Mouse (Mus musculus) embryonic facial prominence, embryonic 10.5 days (tissue): Measurements from ENCODE around the gene Myrfl. TPM values are rescaled to one million over a fixed set of nuclear protein-coding genes. Genes with fewer than 3 reads are reported as not detected.

Experiments used
- DNase-seq: peaks from one replicate; pipeline ENCODE4 v3.0.0-alpha.2; 2017; ENCODE audit warnings: low spot score
- H3K27ac ChIP-seq: fragments of 300-500 bp; sonication (generic); replicated peaks from 2 replicates; pipeline ENCODE4 v1.5.1; 2016; ENCODE audit warnings: mild to moderate bottlenecking
- H3K27me3 ChIP-seq: fragments of 300-500 bp; sonication (generic); replicated peaks from 2 replicates; pipeline ENCODE4 v1.6.1; 2016; ENCODE audit warnings: low read depth, mild to moderate bottlenecking; ENCODE audit not compliant: poor library complexity, severe bottlenecking
- H3K36me3 ChIP-seq: fragments of 300-500 bp; sonication (generic); replicated peaks from 2 replicates; pipeline ENCODE4 v1.6.1; 2016; ENCODE audit warnings: mild to moderate bottlenecking, moderate library complexity
- H3K4me1 ChIP-seq: fragments of 300-500 bp; sonication (generic); 2 replicates; pipeline ENCODE4 v1.6.1; 2016
- H3K4me3 ChIP-seq: fragments of 300-500 bp; sonication (generic); 2 replicates; pipeline ENCODE4 v1.5.1; 2016; ENCODE audit warnings: mild to moderate bottlenecking, moderate library complexity
- H3K9me3 ChIP-seq: fragments of 300-500 bp; sonication (generic); 2 replicates; pipeline ENCODE4 v1.6.1; 2016; ENCODE audit warnings: mild to moderate bottlenecking
- WGBS: fragments of 180-500 bp; shearing (Covaris S2); methylation state at CpG from one replicate; pipeline ENCODE4 v1.1.7; 2016; 5-methylcytosine and 5-hydroxymethylcytosine counted together
- polyA plus RNA-seq: library from polyadenylated mRNA; unstranded; fragments of >200 nt; fragmentation: Nextera tagmentation; extraction: Ambion mirVana; gene quantifications from 2 replicates; pipeline ENCODE4 v1.2.1, GENCODE M21; 2016

Myrfl gene
- polyA plus RNA-seq, 1 experiment from 2014 or later: 0.16 TPM

DNA sequence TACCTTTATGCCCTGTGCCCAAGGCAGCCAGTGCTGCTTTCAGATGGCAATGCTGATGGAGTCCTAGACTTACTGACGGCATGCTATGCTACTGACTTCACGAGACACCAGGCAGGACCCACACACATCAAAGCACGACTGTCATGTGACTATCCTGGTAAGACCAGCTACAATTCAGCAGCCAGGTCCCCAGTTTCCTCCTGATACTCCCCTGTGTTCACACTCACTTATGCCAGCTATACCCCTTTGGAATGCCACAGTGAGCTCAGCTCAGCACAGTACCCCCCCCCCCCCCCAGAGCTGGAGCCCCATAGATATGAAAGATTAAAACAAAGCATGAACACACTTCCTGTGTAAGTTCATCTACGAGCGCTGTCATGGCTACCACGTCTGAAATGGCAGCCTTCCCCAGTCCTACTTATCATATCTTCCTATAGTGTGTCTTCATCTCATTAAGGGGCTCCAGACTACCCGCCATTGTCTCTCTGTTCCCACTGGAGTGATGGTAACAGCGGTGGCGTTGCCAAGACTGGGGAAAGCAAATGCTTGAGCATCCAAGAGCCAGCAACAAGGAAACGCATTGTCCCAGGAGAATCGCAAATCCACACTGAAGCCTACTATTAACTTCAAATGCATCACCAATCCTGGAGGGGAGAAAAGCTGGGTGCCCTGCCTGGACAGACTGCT lies 43.4 kb downstream of the Myrfl start:
- Histone ChIP-seq H3K27ac (no peak overlapping the region), H3K4me1 (peaks cover 6% of the 10 kb centered on the region), H3K9me3 (no peaks in the 10 kb centered on the region), H3K4me3 (no peak overlapping the region), H3K27me3 (no peaks in the 10 kb centered on the region), H3K36me3 (no peaks in the 10 kb centered on the region)
- WGBS: 87% methylated on average over 11 of the region's 11 CpGs
- DNase-seq: no peak

DNA sequence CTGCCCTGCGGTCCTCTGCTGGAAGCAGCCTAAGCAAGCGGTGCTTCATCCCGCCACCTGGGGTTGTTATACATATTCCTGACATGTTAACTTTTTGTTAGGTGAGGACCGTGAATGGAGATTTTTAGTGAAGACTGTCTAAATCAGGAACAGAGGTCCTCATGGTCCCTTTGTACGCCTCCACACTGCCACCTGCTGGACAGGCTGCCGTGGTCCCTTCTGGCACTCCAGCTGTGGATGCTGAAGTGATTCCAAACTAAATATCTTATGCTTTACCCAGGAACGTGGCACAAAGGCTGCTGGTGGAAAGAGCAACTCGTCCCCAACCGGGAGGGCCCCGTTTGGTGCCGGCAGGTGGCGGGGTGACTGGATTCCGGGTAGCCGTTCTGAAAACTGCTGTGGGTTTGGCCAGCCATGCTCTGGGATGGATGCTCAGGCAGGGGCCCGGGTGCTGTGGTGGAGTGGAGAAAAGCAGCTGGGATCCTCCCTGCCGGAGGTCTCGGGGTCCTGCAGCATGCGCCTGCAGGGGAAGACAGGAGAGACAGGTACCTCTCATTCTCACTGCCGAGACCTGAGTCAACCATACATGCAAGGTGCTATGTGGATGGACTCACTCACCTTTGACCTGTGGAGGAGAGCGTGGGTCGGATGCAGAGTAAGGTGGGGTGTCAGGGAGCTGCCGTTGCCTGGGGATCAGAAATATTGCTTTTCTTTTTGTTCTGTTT lies 47.8 kb downstream of the Myrfl start:
- Histone ChIP-seq H3K4me3 (peak overlapping the region; percentile 36; the same call in 1 of the 2 replicates), H3K36me3 (no peaks in the 10 kb centered on the region), H3K4me1 (peaks cover 6% of the 10 kb centered on the region), H3K27ac (peak overlapping the region; percentile 48), H3K27me3 (no peaks in the 10 kb centered on the region; the same call in 1 of the 2 replicates), H3K9me3 (no peaks in the 10 kb centered on the region)
- WGBS: 24% methylated on average over 22 of the region's 22 CpGs
- peak; percentile 87 for DNase-seq

DNA sequence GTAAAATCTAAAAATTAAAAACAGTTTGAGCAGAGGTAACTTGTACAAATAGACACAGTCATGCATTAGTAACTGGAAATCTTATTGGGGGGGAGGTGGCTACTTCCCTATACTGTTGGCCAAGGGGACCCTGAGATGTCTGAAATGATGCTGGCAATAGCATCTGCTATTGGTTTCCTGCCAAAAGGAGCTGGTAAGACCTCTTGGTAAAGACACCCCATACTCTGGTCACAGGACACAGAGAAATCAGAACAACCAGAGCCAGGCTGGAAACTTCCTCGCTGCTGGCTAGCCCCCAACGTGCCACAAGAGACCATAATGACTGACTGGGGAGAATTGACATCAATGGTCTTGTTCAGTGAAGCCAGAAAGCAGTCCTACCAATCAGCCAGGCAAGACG lies 55.2 kb downstream of the Myrfl start:
- Histone ChIP-seq H3K27ac (no peak overlapping the region), H3K27me3 (no peaks in the 10 kb centered on the region), H3K9me3 (no peaks in the 10 kb centered on the region), H3K4me1 (no peaks in the 10 kb centered on the region), H3K4me3 (no peak overlapping the region), H3K36me3 (no peaks in the 10 kb centered on the region)
- DNase-seq: no peak
- 71% methylated on average over 3 of the region's 3 CpGs for WGBS

DNA sequence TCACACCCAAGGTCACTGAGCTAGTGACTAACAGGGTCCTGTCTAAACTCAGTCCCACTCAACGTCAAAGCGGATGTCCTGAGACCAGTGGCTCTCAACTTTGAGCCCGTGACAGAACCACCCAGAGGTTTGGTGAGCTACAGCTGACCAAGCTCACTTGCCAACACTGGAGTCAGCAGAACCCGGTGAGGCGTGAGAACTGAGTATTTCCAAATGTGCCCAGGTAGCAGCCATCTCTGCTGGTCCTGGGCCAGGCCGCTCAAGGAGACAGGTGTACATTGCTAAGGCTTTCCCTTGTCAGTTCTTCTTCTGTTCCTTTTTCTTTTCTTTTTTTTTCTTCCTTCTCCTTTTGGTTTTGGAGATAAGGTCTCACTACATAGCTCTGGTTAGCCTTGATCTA lies 66.0 kb downstream of the Myrfl start:
- WGBS: 87% methylated on average over 6 of the region's 6 CpGs
- Histone ChIP-seq H3K27me3 (no peaks in the 10 kb centered on the region), H3K4me1 (peaks cover 18% of the 10 kb centered on the region), H3K27ac (no peak overlapping the region), H3K4me3 (no peak overlapping the region), H3K9me3 (no peaks in the 10 kb centered on the region), H3K36me3 (no peaks in the 10 kb centered on the region)
- no peak for DNase-seq

DNA sequence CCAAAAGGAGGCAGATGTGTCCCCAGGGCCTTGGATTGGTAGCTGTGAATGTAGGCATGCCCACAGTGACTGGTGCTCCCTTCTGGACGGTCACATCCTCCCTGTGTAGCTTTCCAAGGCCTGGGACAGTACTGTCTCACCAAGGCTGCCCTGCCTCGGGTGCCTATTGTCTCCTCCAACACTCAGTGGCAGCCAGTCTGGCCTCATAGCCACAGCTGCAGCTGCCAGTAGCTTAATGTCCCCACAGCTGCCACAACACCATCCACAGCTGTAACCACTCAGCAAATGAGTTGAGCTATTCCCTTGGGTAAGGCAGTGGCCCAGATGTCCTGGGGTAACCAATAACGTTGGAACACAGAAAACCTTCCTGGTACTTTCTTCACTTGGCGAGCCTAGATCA lies 68.6 kb downstream of the Myrfl start:
- H3K4me1 ChIP-seq: peaks cover 18% of the 10 kb centered on the region
- H3K4me3 ChIP-seq: no peak overlapping the region
- no peaks in the 10 kb centered on the region for H3K9me3 ChIP-seq
- WGBS: 32% methylated on average over 4 of the region's 4 CpGs
- peak overlapping the region; percentile 41; the same call in 1 of the 2 replicates for H3K27ac ChIP-seq
- DNase-seq: peak; percentile 48
- H3K27me3 ChIP-seq: no peaks in the 10 kb centered on the region
- no peaks in the 10 kb centered on the region for H3K36me3 ChIP-seq

DNA sequence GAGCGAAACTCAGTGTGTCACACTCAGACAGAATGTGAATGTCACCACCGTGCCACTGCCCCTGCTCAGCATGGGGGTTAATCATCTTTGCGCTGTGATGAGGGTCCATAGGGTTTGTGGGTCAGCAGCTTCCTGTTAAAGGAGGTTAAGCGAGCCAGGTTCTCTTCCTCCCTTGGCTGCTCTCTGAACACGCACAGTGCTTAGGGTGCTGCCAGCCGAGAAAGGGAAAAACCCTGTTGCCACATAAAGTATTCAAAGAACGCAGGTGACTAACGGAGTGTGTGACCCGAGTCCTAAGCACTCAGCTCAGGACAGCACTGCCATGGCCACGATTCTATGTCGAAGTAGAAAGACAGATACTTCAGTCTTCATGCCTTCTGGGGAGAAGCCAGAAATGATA lies 69.4 kb downstream of the Myrfl start:
- H3K27ac ChIP-seq: no peak overlapping the region
- WGBS: 89% methylated on average over 11 of the region's 11 CpGs
- H3K4me3 ChIP-seq: no peak overlapping the region
- DNase-seq: no peak
- no peaks in the 10 kb centered on the region for H3K36me3 ChIP-seq
- H3K4me1 ChIP-seq: peaks cover 18% of the 10 kb centered on the region
- H3K9me3 ChIP-seq: no peaks in the 10 kb centered on the region
- H3K27me3 ChIP-seq: no peaks in the 10 kb centered on the region

DNA sequence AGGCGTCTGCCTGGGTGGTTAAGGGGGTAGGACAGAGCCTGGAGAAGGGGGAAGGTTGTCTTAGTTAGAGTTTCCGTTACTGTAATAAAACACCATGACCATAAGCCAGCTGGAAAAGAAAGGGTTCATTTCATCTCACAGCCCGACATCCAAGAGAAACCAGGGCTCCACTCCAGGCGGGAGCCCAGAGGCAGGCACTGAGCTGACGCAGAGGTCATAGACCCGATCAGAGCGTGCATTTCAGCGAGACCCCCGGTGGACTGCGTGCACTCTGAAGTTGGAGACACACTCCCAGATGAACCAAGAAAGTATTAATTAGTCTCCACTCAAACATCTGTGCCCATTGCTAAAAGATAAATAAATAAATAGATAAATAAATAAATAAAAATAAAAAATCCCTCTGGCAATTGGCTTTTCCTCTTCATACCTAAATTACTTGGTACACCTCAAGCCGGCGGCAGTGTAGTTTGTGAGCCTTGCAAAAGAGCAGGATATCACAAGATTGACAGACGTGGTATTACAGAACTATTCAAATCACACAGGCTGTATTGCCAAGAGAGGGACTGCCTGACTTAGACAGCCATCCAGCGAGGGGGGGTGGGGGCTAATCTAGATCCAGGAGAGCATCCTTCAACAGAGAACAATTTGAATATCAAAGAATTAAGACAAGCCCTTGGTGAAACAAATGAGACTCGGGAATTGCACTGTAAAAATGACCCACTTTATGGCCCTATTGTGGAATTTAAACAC lies 81.2 kb downstream of the Myrfl start:
- Histone ChIP-seq H3K4me3 (no peak overlapping the region), H3K36me3 (no peaks in the 10 kb centered on the region), H3K4me1 (peaks cover 10% of the 10 kb centered on the region), H3K27me3 (no peaks in the 10 kb centered on the region), H3K9me3 (no peaks in the 10 kb centered on the region), H3K27ac (no peak overlapping the region)
- 44% methylated on average over 15 of the region's 15 CpGs for WGBS
- peak; percentile 30 for DNase-seq

DNA sequence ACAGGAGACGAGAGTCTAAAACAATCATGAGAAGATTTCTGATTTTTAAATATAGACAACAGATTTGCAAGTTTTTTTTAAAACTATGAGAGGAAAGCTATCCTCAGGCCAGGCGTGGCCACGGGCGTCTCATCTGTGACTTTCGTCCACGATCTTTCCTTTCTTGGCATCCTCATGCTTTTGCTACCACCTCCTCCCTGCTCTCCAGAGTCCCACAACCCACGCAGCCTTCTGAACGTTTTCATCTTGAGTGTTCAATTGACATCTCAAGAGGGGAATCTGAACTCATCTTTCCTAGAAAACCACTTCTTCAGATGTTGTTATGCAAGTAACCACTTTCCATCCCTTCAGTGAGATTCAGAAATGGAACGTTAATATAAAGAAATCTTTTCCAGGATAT lies 83.6 kb downstream of the Myrfl start:
- DNase-seq: no peak
- H3K9me3 ChIP-seq: no peaks in the 10 kb centered on the region
- no peak overlapping the region for H3K4me3 ChIP-seq
- H3K27me3 ChIP-seq: no peaks in the 10 kb centered on the region
- H3K36me3 ChIP-seq: no peaks in the 10 kb centered on the region
- 91% methylated on average over 9 of the region's 9 CpGs for WGBS
- H3K4me1 ChIP-seq: peaks cover 10% of the 10 kb centered on the region
- no peak overlapping the region for H3K27ac ChIP-seq

DNA sequence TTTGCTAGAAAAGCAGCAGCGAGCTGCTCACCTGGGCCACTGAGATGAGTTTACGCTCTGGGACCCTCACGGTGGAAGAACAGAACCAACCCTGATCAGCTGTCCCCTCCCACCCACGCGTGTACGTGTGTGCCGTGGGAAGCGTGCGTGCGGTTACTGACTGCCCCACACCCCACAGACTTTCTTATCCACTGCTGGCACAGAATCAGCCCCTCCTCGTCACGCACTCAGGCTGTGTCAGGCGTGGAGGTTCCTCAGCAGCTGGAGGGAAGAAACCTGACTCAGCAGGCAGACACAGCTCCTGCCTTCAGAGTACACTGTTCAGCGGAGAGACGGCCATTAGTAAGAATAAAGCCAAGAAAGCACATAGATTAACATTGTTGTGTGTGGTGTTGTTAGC lies 86.0 kb downstream of the Myrfl start:
- H3K27ac ChIP-seq: no peak overlapping the region
- no peaks in the 10 kb centered on the region for H3K36me3 ChIP-seq
- no peak overlapping the region for H3K4me3 ChIP-seq
- H3K4me1 ChIP-seq: peaks cover 9% of the 10 kb centered on the region
- H3K27me3 ChIP-seq: no peaks in the 10 kb centered on the region
- DNase-seq: no peak
- 94% methylated on average over 15 of the region's 15 CpGs for WGBS
- H3K9me3 ChIP-seq: no peaks in the 10 kb centered on the region

DNA sequence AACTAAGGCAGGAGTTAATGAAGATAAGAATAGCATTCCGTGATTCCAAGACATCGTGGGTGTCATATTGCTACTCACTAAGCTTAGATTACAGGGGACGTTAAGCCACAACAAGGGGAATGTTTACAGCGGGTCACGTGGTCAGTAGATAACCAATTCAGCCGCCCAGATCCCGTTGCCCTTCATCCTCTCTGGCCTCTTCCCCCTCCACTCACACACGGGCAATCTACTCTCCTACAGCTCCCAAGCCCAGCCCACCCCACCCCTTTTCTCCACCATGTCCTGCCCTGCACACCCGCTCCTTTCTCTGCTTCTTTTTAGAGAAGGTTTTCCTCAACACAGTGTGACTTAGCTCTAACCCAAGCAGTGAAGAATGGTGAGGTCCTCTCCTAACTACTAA lies 87.3 kb downstream of the Myrfl start:
- no peak for DNase-seq

DNA sequence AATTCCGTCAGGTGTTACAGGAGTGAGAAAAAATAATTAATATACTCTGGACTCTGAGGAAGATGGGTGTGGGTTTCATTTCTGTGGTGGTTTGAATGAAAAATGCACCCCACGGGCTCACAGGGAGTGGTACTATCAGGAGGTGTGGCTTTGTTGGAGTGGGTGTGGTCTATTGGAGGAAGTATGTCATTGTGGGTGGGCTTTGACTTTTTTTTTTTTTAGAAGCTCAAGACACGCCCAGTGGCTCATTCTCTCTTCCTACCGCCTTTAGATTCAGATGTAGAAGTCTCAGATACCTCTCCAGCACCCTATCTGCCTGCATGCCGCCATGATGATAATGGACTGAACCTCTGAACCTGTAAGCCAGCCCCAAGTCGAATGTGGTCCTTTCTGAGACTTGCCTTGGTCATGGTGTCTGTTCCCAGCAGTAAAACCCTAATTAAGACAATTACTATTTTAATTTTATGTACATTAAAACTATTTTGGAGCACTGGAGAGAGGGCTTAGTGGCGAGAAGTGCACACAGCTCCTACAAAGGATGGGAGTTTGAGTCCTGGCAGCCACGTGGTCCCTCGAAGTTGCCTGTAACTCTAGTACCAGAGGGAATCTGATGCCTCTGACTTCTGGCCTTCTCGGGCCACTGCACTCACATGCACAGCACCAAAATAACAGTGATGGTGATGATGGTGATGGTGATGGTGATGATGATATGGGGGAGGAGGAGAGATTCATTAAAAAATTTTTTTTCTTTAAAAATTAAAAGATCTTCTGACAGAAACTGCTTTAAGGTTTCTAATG lies 88.0 kb downstream of the Myrfl start:
- H3K27me3 ChIP-seq: no peaks in the 10 kb centered on the region
- H3K9me3 ChIP-seq: no peaks in the 10 kb centered on the region
- H3K36me3 ChIP-seq: no peaks in the 10 kb centered on the region
- no peak overlapping the region for H3K27ac ChIP-seq
- no peak for DNase-seq
- no peak overlapping the region for H3K4me3 ChIP-seq
- WGBS: 87% methylated on average over 10 of the region's 10 CpGs
- no peaks in the 10 kb centered on the region for H3K4me1 ChIP-seq

More for the DNA sequence above, 87.3 kb downstream of the Myrfl start:
- 81% methylated on average over 9 of the region's 9 CpGs for WGBS
- H3K27ac ChIP-seq: no peak overlapping the region
- no peaks in the 10 kb centered on the region for H3K9me3 ChIP-seq
- H3K36me3 ChIP-seq: no peaks in the 10 kb centered on the region
- no peaks in the 10 kb centered on the region for H3K27me3 ChIP-seq
- no peak overlapping the region for H3K4me3 ChIP-seq
- no peaks in the 10 kb centered on the region for H3K4me1 ChIP-seq

DNA sequence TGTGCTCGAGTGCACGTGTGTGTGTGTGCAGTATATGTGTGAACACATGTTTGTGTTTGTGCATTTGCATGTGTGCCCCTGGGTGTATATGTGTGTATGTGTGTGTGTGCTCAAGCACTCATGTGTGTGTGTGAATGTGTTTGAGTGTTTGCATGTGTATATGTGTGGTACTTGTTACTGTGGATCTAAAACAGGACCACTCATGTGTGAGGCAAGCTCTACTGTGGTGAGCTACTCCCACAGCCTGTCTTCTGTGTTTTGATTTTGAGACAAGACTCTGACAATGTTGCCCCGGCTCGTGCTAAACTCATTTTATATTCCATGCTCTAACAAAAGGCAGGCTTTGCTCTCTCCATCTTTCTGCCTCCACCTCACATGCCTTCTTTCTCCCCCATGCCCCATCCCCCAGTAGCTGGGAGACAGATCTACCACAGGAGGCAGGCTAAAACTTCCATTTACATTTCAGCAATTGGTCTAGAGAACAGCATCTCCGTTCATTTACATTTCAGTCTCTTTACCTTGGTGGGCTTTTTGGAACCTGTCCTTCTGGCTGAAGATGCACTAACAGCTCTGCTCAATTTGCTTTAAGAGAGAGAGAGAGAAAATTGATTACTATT lies 94.4 kb downstream of the Myrfl start:
- WGBS: 50% methylated on average over 5 of the region's 5 CpGs
- H3K9me3 ChIP-seq: no peaks in the 10 kb centered on the region
- H3K27ac ChIP-seq: no peak overlapping the region
- peaks cover 9% of the 10 kb centered on the region for H3K4me1 ChIP-seq
- no peak for DNase-seq
- no peak overlapping the region for H3K4me3 ChIP-seq
- no peaks in the 10 kb centered on the region; the same call in 1 of the 2 replicates for H3K27me3 ChIP-seq
- no peaks in the 10 kb centered on the region for H3K36me3 ChIP-seq
